Mouse (Mus musculus) embryonic fibroblast, embryonic 13.5 days (primary cell): ENCODE measurements at regions not wholly inside any gene's neighbourhood (a gene's known extent, or its start where the extent isn't known, plus 50 kb on each side); places are given as distances from the start of the nearest gene placed in this dataset.

Experiments
- CTCF ChIP-seq: IDR thresholded peaks from 2 replicates; pipeline ENCODE4 v1.5.1; 2011; ENCODE audit warnings: mild to moderate bottlenecking, control low read depth, low read length, moderate library complexity, borderline replicate concordance; ENCODE audit not compliant: insufficient read depth
- POLR2A ChIP-seq: IDR thresholded peaks from 2 replicates; pipeline ENCODE4 v1.6.1; 2011; ENCODE audit warnings: low read depth, mild to moderate bottlenecking, control low read depth, low read length, moderate library complexity

DNA sequence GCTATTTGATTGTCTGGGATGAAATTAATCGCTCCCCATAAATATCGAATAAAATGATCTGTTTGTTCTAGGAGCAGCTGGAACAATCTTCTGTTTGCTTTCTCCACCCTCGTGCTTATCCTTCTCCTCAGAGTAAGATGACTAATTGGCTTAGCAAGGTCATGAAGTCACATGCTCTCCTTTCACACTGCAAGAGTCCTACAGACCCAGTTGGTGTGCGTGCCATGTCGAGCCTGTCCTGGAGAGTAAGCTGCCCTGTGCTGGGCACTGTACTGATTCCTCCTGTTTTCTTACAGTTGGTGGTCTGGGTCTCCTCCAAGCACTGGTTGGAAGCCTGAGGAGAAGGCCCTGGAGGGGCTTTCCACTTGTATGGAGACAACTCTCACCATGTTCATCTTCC is 101.4 kb upstream of the Nxt1 start:
- TF ChIP-seq CTCF, result no peak
- TF ChIP-seq POLR2A, result no peak
